Mouse (Mus musculus) forelimb bud, embryonic 11.5 days (tissue): ENCODE measurements around the gene Rpl4.
"Not testable (repeated sequence)": the region's sequence is repeated elsewhere in the genome, so short reads cannot be mapped to it uniquely, and the experiment has no call there.

ENCODE experiments used
- DNase-seq: peaks from one replicate; pipeline ENCODE4 v3.0.0-alpha.2; 2012; ENCODE audit warnings: low read depth, low spot score

The Rpl4 gene

DNA sequence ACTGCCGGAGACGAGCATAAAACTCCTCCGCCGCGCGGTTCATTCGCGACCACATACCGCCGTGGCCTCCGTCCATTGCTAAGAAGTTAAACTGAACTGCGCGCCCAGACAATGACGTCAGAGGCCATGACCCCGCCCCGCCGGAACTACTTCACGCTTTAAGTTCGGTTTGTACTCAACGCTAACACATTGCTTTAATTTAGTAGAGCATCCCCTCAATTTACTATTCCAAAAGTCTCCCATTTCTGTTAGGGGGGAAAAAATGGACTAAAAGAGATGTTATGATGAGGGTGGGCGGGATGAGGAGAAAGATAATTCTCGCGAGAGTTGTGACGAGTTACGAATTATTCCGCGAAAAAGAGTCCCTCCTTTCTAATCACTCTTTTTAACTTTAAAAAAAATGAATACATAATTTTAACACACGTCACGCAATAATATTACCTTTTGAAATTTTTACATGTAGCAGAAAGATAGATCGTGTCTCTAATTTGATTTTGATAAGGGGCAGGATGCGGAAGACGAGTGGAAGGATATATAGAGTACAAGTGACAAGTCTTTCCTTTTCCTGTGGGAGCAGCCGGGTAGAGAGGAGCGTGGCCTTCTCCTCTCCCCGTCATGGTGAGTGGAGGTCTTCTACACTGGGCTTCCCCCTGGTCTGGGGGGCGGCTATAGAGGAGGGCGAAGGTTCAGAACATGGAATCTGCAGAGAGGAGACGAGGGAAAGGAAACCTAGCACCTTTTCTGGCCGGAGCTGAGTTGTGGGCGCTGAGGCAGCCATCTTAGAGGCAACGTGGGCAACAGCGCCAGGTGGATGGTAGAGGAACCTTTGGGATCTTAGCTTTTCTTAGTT is at the start of gene Rpl4, which contains the start of gene Zwilch:
Rpl4 (plus strand) TSS at position 560 of the 850 bp plus-strand sequence.
Zwilch (minus strand) TSS at position 289 of the 850 bp plus-strand sequence.
- DNase-seq: peak; percentile 90

DNA sequence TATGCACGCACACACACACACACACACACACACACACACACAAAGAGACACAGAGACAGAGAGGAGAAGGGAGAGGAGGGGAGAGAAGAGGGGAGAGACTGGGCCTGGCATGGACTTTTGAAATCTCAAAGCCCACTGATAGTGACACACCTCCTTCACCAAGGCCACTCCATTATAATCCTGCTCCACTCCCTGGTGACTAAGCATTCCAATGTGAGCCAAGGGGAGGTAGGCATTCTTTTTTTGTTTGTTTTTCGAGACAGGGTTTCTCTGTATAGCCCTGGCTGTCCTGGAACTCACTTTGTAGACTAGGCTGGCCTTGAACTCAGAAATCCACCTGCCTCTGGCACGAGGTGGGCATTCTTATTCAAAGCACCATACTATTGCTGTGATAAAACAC is 48.3 kb upstream of the Rpl4 start:
- not testable (repeated sequence) for DNase-seq

DNA sequence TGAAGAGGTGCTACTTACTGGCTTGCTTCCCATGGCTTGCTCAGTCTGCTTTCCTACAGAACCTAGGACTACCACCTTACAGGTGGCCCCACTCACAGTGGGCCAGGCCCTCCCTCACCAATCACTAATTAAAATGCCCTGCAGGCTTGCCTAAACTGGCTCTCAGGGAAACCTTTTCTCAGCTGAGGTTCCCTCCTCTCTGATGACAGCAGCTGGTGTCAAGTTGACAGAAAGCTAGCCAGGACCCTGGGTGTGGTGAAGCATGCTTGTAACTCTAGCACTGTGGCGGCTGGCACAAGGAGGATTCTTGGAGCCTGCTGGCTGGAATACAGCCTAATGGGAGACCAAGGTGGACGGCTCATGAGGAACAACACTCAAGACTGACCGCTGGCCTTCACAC is 47.9 kb upstream of the Rpl4 start:
- peak; percentile 10 for DNase-seq

- no peak for DNase-seq
These were observed 47.1 kb upstream of the Rpl4 start for GRCm38 (mm10) chr9:64126121-64126520.

DNA sequence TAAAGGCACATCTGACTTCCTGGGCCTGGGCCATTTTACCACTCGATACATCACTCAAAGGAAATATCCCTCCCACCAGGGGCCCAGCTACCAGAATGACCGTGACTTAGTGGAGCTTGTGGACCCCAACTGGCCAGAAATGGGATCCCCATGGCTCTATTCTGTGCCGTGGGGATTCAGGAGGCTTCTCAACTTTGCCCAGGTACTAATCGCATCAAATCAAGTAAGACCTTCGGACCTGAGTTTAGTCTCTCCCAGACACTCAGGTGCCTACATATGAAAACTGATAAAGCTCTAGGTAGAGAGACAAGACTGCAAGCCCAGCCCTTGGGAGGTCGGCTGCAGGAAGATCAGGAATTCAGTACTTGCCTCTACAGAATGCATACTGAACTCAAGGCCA is 41.6 kb upstream of the Rpl4 start:
- DNase-seq: no peak

DNA sequence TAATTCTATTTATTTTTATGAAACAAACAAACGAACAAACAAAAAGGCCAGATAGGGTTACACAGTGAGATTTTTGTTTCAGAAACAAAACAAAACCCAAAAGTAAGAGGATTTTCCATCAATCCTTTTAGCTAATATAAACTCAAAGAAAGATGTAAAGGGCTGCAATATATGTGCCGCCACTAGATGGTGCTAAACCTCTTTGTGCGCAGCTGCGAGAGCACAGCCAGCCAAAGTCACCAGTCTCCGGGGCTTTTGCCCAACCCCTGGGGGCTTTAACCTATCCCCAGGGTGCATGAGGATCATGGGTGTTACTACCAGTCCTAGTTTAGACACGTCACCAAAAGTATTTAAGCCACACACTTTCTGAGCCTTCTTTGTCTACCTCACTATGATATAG is 34.3 kb upstream of the Rpl4 start:
- DNase-seq: peak; percentile 17

GRCm38 (mm10) chr9:64139879-64140278 is 33.3 kb upstream of the Rpl4 start:
- no peak for DNase-seq

DNA sequence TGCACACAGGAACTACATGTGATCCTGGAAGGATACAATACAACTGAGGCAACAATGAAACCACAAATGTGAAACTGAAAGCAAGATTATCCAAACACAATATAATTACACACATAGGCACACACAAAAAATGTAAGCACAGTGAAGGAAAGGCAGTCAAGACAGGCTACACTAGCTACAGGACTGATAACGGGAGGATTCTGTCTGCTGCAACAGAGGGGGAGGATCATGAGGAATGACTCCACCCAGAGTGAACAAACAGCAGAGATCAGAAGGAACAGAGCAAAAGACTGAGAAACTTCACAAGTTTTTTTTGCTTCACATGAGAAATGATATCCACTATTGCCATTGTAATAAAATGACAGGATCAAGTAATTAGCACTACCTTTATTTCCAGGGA is 16.5 kb upstream of the Rpl4 start:
- no peak for DNase-seq

DNA sequence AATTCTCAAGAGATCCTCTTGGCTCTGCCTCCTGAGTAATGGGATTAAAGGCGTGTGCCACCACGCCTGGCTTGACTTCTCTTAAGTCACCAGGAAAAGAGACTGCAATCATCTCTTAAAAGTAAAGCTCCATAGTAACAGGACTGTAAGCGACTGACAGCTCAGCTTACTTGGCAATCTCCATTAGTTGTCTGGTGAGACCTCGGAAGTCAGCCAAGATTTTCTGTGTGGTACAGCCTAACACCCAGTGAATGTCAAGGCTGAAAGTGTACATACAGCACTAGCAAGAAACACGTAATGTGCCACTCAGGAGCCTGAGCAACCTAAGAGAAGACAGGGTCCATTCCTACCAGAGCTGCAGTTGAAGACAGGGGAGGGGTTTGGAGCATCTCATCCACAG is 12.7 kb upstream of the Rpl4 start:
- no peak for DNase-seq

DNA sequence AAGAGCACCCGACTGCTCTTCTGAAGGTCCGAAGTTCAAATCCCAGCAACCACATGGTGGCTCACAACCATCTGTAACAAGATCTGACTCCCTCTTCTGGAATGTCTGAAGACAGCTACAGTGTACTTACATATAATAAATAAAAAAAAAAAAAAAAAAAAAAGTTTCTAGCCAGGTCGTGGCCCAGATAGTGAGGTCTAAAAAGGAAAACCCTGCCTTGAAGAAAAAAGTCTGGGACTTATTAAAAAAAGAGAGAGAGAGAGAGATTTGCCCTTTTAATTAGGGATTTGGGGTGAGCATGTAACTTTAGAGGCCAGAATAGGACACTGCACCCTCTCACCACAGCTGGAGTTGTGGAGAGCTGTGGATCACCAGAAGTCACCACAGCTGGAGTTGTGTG is 3.2 kb upstream of the Rpl4 start:
- not testable (repeated sequence) for DNase-seq

DNA sequence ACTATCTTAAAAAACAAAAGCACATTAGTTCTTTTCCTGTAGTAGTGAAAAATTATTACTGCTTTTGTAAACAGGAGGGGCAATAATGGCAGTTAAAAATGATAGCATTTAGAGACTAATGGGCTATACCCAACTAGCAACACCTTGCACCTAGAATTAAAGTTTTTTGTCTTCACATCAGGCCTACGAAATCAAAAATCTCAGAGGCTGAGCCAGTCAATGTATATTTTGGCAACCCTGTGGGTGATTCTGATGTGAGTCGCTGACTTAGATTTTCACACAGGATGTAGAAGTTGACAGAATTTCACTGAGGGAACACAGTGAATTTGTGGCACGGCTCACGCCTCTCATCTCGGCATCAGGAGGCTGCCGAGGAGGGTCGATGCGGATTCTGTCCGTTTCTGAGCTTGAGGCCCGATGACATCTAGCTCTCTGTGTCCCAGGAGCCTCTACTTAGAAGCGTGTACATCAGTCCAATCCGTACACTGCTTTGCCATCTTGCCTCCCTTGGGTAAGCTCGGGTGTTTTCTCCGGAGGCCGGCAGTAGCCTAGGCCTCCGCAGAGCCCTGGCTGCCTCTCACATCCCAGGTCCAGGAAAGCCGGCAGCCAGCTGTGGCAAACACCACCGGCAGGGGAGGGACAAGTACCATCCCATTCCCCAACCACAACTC is 895 bp upstream of the Rpl4 start:
- no peak for DNase-seq

GRCm38 (mm10) chr9:64173666-64174220 is 568 bp downstream of the Rpl4 start:
- no peak for DNase-seq

- DNase-seq: no peak
These were observed 1.2 kb downstream of the Rpl4 start for GRCm38 (mm10) chr9:64174341-64174740.

DNA sequence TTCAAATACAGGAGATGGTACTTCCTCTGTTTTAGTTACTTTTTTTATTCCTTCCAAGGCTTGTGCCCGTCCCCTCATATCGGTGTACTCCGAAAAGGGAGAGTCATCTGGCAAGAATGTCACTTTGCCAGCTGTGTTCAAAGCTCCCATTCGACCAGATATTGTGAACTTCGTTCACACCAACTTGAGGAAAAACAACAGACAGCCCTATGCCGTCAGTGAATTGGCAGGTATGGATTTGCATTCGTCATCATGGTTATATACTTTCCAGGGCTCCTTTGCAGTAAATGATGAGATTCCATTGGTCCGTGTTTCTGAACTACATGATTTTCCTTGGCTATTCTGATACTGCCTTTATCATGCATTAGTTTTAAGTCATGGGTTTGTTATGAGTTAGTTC is 1.6 kb downstream of the Rpl4 start:
- no peak for DNase-seq

DNA sequence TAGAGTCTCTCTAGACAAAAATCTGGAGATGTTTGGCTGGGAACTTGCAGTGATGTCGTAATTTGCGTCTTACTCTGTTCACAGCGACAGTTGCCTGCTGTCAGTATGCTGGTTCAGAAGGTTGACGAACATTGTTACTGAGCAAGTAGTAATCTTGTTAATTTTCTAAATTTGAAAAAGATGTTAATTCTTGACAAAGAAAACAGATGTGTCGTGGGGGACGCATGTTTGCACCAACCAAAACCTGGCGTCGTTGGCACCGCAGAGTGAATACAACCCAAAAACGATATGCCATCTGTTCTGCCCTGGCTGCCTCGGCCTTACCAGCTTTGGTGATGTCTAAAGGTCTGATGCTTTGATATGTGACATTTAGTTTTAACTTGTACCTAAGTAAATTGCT is 2.2 kb downstream of the Rpl4 start:
- DNase-seq: no peak

- DNase-seq: peak; percentile 48
These were observed 5.4 kb downstream of the Rpl4 start for GRCm38 (mm10) chr9:64178610-64178973.

DNA sequence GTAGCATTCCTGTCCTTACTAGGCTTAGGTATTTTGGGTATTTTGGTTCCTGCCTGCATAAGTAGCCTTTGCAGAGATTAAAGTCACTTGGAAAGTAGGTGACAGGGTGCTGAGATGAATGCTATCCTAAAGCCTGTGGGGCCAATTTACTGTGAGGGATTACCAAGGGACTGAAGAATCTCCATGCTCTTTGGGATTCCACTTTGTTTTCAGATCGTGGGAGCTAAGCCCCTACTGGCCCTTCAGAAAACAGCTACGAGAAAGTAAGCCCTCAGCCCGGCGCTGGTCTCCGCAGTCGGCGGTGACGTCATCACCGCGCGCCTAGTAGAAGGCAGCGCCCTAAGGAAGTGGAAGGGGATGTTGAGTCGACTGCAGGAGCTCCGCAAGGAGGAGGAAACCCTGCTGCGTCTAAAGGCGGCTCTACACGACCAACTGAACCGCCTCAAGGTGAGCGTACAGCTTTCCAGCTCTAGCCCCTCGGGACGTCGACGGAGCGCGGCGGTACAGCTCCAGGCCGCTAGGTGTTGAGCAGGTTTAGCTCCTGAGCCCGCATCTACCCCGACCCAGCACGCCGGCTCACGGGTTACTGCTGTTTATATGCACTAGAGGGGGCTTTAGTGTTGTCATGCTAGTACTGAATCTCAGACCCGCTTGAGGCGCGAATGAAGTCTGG is 5.9 kb downstream of the Rpl4 start, which contains the start of gene Snapc5:
Snapc5 (plus strand) TSS at position 301 of the 673 bp plus-strand sequence.
- peak; percentile 97 for DNase-seq

DNA sequence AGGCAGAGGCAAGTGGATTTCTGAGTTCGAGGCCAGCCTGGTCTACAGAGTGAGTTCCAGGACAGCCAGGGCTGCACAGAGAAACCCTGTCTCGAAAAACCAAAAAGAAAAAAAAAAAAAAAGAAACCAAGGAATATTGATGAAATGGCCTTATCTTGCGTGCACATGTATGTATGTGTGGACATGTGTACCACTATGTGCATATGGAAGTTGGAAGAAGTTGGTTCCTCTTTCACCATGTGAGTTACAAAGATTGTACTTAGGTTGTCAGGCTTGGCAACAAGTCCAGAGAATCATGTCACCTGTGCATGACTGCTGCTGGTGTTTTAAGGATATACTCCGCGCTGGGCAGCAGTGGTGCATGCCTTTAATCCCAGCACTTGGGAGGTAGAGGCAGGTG is 10.1 kb downstream of the Rpl4 start:
- DNase-seq: not testable (repeated sequence)

DNA sequence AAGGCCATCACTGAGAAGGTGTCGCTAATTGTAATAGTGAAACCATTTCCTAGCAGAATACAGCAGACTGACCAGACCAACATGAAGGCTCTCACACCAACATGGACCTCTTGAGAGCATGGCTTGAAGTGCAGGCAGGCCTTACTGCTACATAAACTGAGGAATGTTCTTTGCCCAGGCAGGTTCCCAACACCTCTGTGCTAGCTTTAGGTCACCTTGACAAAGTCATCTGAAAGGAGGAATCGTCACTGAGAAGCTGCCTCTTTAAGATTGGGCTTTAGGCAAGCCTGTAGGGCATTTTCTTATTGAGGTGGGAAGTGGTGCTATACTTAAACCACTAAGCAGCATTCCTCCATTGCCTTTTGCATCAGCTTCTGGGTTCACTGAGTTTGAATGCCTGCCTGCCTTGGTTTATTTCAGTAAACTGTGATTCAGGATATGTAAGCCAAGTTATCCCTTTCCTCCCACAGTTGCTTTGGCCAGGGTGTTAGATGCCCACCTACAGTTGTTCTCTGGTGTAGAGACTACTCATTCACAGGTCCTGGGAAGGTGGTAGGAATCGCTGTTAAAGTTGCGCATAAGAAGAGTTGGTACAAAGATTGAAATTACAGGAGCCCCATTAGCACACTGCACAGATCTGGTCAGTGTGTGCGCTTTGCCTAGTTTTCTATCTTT is 11.1 kb downstream of the Rpl4 start:
- no peak for DNase-seq

DNA sequence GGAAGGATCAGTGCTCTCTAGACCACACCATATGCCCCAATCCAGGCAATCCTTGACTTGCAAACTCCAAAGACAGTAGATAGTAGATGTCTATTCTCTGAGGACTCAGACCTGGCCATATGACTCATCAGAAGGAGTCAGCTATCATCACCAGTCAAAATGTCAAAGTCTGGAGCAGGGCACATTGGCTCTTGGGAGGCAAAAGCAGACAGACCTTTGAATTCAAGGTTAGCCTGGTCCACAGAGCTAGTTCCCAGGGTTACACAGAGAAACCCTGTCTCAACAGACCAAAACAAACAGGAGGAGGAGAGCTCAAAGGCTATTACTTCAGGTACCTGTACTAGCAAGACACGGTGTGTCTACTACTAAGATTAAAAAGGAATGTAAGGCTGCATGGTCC is 20.7 kb downstream of the Rpl4 start:
- no peak for DNase-seq

GRCm38 (mm10) chr9:64195554-64195953 is 22.4 kb downstream of the Rpl4 start:
- no peak for DNase-seq

DNA sequence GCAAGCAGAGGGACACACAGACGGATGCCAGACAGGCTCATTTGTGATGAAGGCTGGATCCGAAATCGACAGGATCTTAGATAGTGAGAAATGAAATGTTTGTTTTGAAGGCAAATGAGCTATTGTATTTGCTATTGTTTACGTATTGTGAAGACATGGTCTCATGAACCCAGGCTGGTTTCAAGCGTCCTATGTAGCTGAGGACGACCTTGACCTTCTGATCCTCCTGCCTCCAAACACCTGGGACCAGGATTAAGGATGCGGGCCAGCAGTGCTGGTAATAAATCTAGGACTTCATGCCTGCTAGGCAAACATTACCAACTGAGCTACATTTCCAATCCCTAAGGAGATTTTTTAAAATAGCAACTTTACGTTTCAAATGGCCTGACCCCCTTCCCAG is 24.3 kb downstream of the Rpl4 start:
- no peak for DNase-seq
